Mouse (Mus musculus) neutrophil, adult 5-6 weeks (primary cell): ENCODE measurements around the gene 4930404N11Rik. TPM values are rescaled to one million over a fixed set of nuclear protein-coding genes. Genes with fewer than 3 reads are reported as not detected.
A peak's percentile ranks its signal among the peaks of the same experiment; 100 is the strongest.

Source experiments
- ATAC-seq: fragments of 151-379, 151-347 bp; 2 replicates; pipeline ENCODE4 v1.8.0; 2017; ENCODE audit warnings: mild to moderate bottlenecking, moderate TSS enrichment; ENCODE audit not compliant: insufficient number of reproducible peaks, poor library complexity, low FRiP score, severe bottlenecking; ENCODE audit errors: extremely low read depth
- total RNA-seq: library from RNA; stranded (forward); fragments of 200-1000 nt; gene quantifications from 2 replicates; pipeline ENCODE4 v1.2.3, GENCODE M21; 2017

Gene 4930404N11Rik
- total RNA-seq, 1 experiment from 2014 or later, result 5.5 TPM

DNA sequence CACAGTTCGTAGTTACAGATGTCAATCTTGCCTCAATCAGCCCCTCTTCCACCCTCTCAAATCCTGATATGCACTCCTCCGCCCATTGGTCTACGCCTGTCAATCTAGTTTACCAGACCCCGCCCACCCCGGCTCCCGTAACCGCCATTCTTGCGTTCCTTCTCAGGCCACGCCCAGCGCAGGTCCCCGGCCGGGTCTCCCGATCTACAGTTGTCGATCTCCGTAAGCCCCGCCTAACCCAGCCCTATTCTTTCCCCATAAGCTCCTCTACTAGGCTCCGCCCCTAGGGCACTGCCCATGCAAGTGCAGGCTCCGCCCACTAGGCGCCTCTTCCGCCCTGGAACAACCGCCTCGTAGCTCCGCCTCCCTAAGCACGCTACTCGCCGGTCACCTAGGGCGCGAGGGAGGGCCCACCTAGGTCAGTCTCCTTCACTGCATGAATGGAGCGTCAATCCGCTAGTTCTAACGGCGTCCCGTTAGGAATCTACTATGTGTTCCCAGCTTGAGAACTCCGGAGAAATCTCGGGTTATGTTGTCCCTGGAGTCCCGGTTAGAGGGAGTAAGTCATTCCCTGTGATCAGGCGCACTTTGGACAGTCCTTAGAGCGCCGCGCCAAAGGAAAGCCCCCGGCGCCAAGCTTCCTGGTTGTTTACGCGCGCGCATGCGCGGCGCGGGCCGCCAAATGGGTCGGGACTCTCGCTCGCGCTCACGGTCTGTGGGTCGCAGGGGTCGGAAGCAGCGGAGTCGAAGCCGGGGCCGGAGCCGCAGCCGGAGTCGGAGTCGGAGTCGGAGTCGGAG is 44.9 kb downstream of the 4930404N11Rik start, which contains the start of gene Cactin:
Gene Cactin, plus strand, starts transcription at position 554 of the 798 bp plus-strand sequence.
- ATAC-seq, result peak; percentile 80

DNA sequence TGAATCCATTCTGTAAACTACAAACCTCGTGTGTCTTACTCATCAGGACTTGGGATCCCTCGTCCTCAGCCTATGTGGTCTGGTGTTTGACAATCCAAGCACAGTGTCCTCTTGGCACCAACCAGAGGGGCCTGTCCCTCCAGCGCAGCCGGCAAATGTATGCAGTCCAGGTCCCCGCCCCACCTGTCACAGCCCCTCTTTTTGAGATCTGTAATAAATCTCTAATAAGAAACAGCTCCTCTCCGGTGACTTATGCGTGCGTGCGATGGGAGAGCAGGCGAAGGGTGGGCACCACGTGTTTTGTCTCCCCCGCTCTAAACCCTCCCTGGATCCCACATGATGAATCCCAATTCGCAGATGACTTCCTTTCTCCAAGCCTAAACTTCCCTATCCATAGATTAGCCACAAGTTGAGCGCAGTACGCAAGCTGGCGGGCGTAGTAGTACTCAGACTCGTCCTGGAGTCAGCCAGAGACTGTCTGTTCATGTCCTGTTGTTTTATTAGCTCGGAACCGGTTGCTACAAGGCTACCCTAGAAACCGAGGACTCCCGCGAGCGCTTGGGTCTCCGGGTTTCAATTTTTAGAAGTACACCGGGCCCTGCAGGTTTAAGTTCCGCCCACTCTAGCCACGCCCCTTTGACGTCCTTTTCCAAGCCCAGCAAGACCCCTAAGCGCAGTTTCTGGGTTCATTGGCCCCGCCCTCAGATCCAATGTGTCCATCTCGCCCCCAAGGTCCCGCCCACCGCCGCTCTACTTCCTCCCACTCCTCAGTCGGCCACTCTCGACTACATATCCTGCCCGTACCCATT is 45.7 kb downstream of the 4930404N11Rik start:
- ATAC-seq, result no peak; the same call in 1 of the 2 replicates

GRCm38 (mm10) chr10:81319330-81319699 is 46.3 kb downstream of the 4930404N11Rik start:
- ATAC-seq, result no peak

- ATAC-seq, result no peak
Measured at GRCm38 (mm10) chr10:81318589-81319329, 46.9 kb downstream of the 4930404N11Rik start.

DNA sequence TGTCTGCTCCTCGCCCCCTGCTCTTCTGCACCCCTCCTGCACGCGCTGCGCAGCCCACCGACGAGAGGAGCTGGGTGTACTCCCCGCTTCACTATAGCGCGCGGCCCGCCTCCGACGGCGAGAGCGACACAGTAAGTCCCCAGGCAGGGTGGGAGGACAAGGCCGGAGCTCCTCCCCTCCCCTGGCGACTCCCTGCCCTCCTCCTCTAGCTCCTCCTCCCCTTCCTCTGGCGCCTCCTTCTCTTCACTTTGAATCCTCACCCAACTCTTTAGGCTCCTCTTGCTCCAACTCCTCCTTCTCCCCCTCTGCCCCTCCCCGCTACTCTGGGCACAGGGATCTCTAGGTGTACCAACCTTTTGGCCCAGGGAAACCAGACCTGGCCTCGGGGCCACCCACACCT is 48.3 kb downstream of the 4930404N11Rik start:
- ATAC-seq, result no peak

DNA sequence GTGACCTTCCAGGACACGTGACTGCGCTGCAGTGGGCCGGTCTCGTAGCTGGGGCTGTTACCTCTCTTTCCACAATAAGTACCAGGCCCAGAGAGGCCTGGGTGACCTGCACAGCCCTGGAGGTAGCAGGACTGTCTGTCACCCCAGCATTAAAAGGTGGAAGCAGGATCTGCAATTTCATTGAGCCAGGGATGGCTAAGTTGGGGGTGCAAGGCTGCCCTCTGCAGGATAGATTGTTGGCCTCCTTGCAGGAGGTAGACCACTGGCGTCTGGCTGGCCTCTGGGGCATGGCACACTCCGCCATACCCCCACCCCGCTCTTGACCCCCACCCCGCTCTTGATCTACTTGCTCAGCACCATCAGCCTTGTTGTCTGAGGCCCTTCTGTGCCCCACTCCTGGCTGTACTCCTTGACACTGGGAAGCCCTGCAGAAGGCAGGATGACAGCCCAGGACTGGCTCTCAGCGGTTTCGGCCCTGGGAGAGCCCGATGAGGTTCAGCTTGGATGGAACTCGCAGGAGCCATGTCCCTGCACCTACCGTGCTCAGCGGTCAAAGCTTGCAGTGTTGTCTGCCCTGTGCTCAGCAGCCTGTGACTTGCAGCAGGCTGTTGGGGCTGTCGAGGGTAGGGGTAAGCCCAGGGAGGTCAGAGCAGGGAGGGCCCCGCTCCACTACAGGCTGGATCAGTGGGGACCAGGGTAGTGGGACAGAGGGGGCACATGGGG is 49.1 kb downstream of the 4930404N11Rik start:
- no peak for ATAC-seq

- no peak for ATAC-seq
Measured at GRCm38 (mm10) chr10:81315587-81315986, 50.0 kb downstream of the 4930404N11Rik start.

DNA sequence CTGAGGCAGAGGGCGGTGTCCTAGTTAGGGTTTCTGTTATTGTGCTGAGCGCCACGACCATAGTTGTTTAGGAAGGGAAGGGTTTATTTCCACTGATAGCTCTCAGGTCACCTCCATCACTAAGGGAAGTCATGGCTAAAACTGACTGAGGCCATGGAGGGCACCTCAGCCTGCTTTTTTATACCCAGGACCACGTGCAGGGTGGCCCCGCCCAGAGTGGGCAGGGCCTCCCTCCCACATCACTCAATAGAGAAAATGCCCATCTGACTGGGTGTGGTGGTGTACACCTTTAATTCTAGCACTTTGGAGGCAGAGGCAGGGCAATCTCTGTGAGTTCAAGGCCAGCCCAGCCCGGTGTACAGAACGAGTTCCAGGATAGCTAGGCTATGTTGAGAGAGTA is 51.4 kb downstream of the 4930404N11Rik start:
- ATAC-seq, result no peak

DNA sequence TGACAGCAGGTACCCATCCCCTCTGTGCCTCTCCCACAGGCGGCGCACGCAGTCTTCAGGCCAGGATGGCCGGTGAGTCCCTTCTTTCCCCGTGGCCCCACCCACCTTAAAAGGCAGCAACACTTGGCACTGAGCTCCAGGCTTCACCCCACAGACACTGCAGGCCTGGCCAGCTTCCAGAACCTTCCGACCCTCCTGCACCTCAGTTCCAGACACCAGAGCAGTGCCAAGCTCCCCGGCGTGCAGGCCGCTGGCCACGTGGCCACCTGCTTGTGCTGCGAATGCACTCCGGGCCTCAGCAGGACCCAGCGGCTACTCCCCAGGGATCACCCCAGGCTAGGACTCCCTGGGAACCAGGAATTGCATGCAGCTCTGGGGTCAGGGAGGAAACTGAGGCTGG is 52.0 kb downstream of the 4930404N11Rik start:
- ATAC-seq, result no peak

Other genes starting within 250 kb of the 4930404N11Rik start
- 28.7 and 31.1 TPM in 2 replicates for gene Zbtb7a, start 230.6 kb downstream of the 4930404N11Rik start, total RNA-seq
- 34.5 and 40.5 TPM in 2 replicates for gene Pias4, start 197.9 kb downstream of the 4930404N11Rik start, total RNA-seq
- gene Eef2, start 189.2 kb downstream of the 4930404N11Rik start, total RNA-seq, result 1,126 and 1,171 TPM in 2 replicates
- 47.3 and 52.0 TPM in 2 replicates for gene Dapk3, start 182.8 kb downstream of the 4930404N11Rik start, total RNA-seq
- gene 4930442H23Rik, start 182.0 kb downstream of the 4930404N11Rik start, total RNA-seq, result not detected in 2 replicates
- gene Nmrk2, start 163.8 kb downstream of the 4930404N11Rik start, total RNA-seq, result not detected in 2 replicates
- gene Atcay, start 135.0 kb downstream of the 4930404N11Rik start, total RNA-seq, result not detected in 2 replicates
- gene Zfr2, start 132.7 kb downstream of the 4930404N11Rik start, total RNA-seq, result 1.5 and 1.6 TPM in 2 replicates
- 9.1 and 12.3 TPM in 2 replicates for gene Matk, start 112.9 kb downstream of the 4930404N11Rik start, total RNA-seq
- 52.4 and 76.6 TPM in 2 replicates for gene Mrpl54, start 98.9 kb downstream of the 4930404N11Rik start, total RNA-seq
- 16.6 and 24.0 TPM in 2 replicates for gene Apba3, start 98.9 kb downstream of the 4930404N11Rik start, total RNA-seq
- gene Tjp3, start 74.2 kb downstream of the 4930404N11Rik start, total RNA-seq, result 7.2 and 13.1 TPM in 2 replicates
- 98.0 and 112 TPM in 2 replicates for gene Pip5k1c, start 72.9 kb downstream of the 4930404N11Rik start, total RNA-seq
- gene Cactin, start 44.7 kb downstream of the 4930404N11Rik start, total RNA-seq, result 30.1 and 38.4 TPM in 2 replicates
- gene Tbxa2r, start 37.1 kb downstream of the 4930404N11Rik start, total RNA-seq, result 4.1 and 5.6 TPM in 2 replicates
- gene Gipc3, start 22.6 kb downstream of the 4930404N11Rik start, total RNA-seq, result 0.25 TPM in 1 of 2 replicates, not detected in the other
- gene Hmg20b, start 15.3 kb downstream of the 4930404N11Rik start, total RNA-seq, result 30.3 and 36.5 TPM in 2 replicates
- 2.6 and 2.8 TPM in 2 replicates for gene Mfsd12, start 8.3 kb downstream of the 4930404N11Rik start, total RNA-seq
- 16.5 and 16.8 TPM in 2 replicates for gene Fzr1, start 12.7 kb upstream of the 4930404N11Rik start, total RNA-seq
- gene Dohh, start 18.6 kb upstream of the 4930404N11Rik start, total RNA-seq, result 11.2 and 16.9 TPM in 2 replicates
- 3.1 and 5.6 TPM in 2 replicates for gene Gm48551, start 18.6 kb upstream of the 4930404N11Rik start, total RNA-seq
- 2.2 TPM in 1 of 2 replicates, not detected in the other for gene Gm48552, start 23.2 kb upstream of the 4930404N11Rik start, total RNA-seq
- 2.5 and 2.6 TPM in 2 replicates for gene Smim24, start 27.2 kb upstream of the 4930404N11Rik start, total RNA-seq
- gene Nfic, start 89.8 kb upstream of the 4930404N11Rik start, total RNA-seq, result 8.3 and 12.2 TPM in 2 replicates
- gene Celf5, start 116.9 kb upstream of the 4930404N11Rik start, total RNA-seq, result not detected in 2 replicates
- 148 and 149 TPM in 2 replicates for gene Ncln, start 130.6 kb upstream of the 4930404N11Rik start, total RNA-seq
- gene S1pr4, start 134.3 kb upstream of the 4930404N11Rik start, total RNA-seq, result 61.1 and 63.1 TPM in 2 replicates
- gene Gna15, start 158.4 kb upstream of the 4930404N11Rik start, total RNA-seq, result 12.6 and 13.4 TPM in 2 replicates
- 13.5 and 27.0 TPM in 2 replicates for gene Gna11, start 179.4 kb upstream of the 4930404N11Rik start, total RNA-seq
- 276 and 331 TPM in 2 replicates for gene Aes, start 193.7 kb upstream of the 4930404N11Rik start, total RNA-seq
- gene Tle2, start 208.7 kb upstream of the 4930404N11Rik start, total RNA-seq, result 1.5 and 2.6 TPM in 2 replicates
- gene Tle6, start 235.3 kb upstream of the 4930404N11Rik start, total RNA-seq, result 1.9 TPM in 1 of 2 replicates, not detected in the other
- gene BC025920, start 240.5 kb upstream of the 4930404N11Rik start, total RNA-seq, result 5.0 and 5.8 TPM in 2 replicates